Mouse (Mus musculus) kidney, embryonic 15.5 days (tissue): ENCODE data around the gene Tlx3. TPM values are rescaled to one million over a fixed set of nuclear protein-coding genes. Genes with fewer than 3 reads are reported as not detected.

Experiments
- ATAC-seq: fragments of 200-750 bp; cut with Nextera tagmentation; replicated peaks from 2 replicates; pipeline ENCODE4 v1.8.0; 2017; ENCODE audit warnings: moderate TSS enrichment; ENCODE audit not compliant: low FRiP score
- H3K27ac ChIP-seq: fragments of 300-500 bp; sonication (generic); 2 replicates; pipeline ENCODE4 v1.5.1; 2015; ENCODE audit warnings: mild to moderate bottlenecking, inconsistent platforms
- H3K27me3 ChIP-seq: fragments of 300-500 bp; sonication (generic); 2 replicates; pipeline ENCODE4 v1.6.1; 2015; ENCODE audit warnings: inconsistent platforms
- H3K36me3 ChIP-seq: fragments of 300-500 bp; sonication (generic); 2 replicates; pipeline ENCODE4 v1.6.1; 2015; ENCODE audit warnings: inconsistent platforms
- H3K4me1 ChIP-seq: fragments of 300-500 bp; sonication (generic); 2 replicates; pipeline ENCODE4 v1.6.1; 2015; ENCODE audit warnings: inconsistent platforms
- H3K4me2 ChIP-seq: fragments of 300-500 bp; sonication (generic); 2 replicates; pipeline ENCODE4 v1.6.1; 2015; ENCODE audit warnings: moderate library complexity, mild to moderate bottlenecking, inconsistent platforms
- H3K4me3 ChIP-seq: fragments of 300-500 bp; sonication (generic); replicated peaks from 2 replicates; pipeline ENCODE4 v1.5.1; 2015; ENCODE audit warnings: mild to moderate bottlenecking, inconsistent platforms
- H3K9ac ChIP-seq: fragments of 300-500 bp; sonication (generic); 2 replicates; pipeline ENCODE4 v1.6.1; 2015; ENCODE audit warnings: mild to moderate bottlenecking, inconsistent platforms
- H3K9me3 ChIP-seq: fragments of 300-500 bp; sonication (generic); replicated peaks from 2 replicates; pipeline ENCODE4 v1.6.1; 2016; ENCODE audit warnings: inconsistent platforms
- WGBS: fragments of 180-500 bp; shearing (Covaris S2); methylation state at CpG from one replicate; pipeline ENCODE4 v1.1.7; 2015; ENCODE audit warnings: mixed read lengths; 5-methylcytosine and 5-hydroxymethylcytosine counted together
- polyA plus RNA-seq: library from polyadenylated mRNA; unstranded; fragments of >200 nt; fragmentation: Nextera tagmentation; extraction: Ambion mirVana; gene quantifications from 2 replicates; pipeline ENCODE4 v1.2.1, GENCODE M21; 2015

The Tlx3 gene
- polyA plus RNA-seq, 1 experiment from 2014 or later, result 0.30 TPM

GRCm38 (mm10) chr11:33159741-33160140 is 43.6 kb downstream of the Tlx3 start:
- Histone ChIP-seq H3K4me3 (no peak overlapping the region), H3K27me3 (no peaks in the 10 kb centered on the region), H3K4me1 (peaks cover 19% of the 10 kb centered on the region), H3K27ac (no peak overlapping the region), H3K9ac (no peak overlapping the region), H3K36me3 (peaks cover 62% of the 10 kb centered on the region), H3K4me2 (no peak overlapping the region), H3K9me3 (no peaks in the 10 kb centered on the region)
- no peak for ATAC-seq
- WGBS, result 87% methylated on average over 3 of the region's 3 CpGs

GRCm38 (mm10) chr11:33157453-33158196 is 45.8 kb downstream of the Tlx3 start:
- H3K36me3 ChIP-seq, result peaks cover 81% of the 10 kb centered on the region
- no peak overlapping the region for H3K4me2 ChIP-seq
- H3K27me3 ChIP-seq, result no peaks in the 10 kb centered on the region
- peaks cover 19% of the 10 kb centered on the region for H3K4me1 ChIP-seq
- no peak overlapping the region for H3K27ac ChIP-seq
- no peak overlapping the region for H3K4me3 ChIP-seq
- no peaks in the 10 kb centered on the region for H3K9me3 ChIP-seq
- no peak overlapping the region for H3K9ac ChIP-seq
- WGBS, result 74% methylated on average over 2 of the region's 2 CpGs
- ATAC-seq, result no peak

DNA sequence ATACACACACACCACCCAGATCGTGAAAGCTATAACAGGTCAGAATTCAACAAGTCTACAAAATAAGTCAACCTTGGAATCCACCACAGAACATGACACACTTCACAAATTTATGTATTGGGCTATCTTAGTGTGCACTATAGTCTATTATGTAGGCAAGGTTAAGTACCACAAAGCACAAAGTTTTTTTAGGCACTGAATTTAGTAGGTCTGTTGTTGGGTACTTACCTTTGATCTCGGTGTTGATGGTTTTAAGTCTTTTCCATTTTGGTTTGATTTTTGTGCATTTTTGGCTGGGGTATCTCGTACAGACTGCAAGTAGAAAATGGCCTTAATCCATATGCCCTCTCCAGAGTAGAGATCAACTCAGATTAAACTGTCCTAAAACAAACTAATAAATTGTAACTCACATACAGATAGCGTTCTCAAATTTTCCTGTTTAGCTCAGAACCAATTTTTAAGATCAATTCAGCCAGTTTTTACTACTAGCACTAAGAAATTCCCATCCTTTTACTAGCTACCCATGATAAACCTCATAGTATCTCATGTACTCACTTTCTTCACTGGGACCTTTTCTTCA is 46.9 kb downstream of the Tlx3 start:
- H3K4me2 ChIP-seq, result no peak overlapping the region
- H3K27ac ChIP-seq, result no peak overlapping the region
- H3K4me1 ChIP-seq, result peaks cover 19% of the 10 kb centered on the region
- H3K27me3 ChIP-seq, result no peaks in the 10 kb centered on the region
- no peaks in the 10 kb centered on the region for H3K9me3 ChIP-seq
- no peak for ATAC-seq
- no peak overlapping the region for H3K4me3 ChIP-seq
- no peak overlapping the region for H3K9ac ChIP-seq
- peaks cover 88% of the 10 kb centered on the region for H3K36me3 ChIP-seq
- 76% methylated on average over 4 of the region's 4 CpGs for WGBS

GRCm38 (mm10) chr11:33154459-33154858 is 48.9 kb downstream of the Tlx3 start:
- peaks cover 89% of the 10 kb centered on the region for H3K36me3 ChIP-seq

GRCm38 (mm10) chr11:33152997-33153396 is 50.4 kb downstream of the Tlx3 start:
- H3K4me1 ChIP-seq, result peaks cover 13% of the 10 kb centered on the region
- H3K4me3 ChIP-seq, result no peak overlapping the region
- H3K4me2 ChIP-seq, result no peak overlapping the region
- H3K9me3 ChIP-seq, result no peaks in the 10 kb centered on the region
- no peak for ATAC-seq
- H3K27me3 ChIP-seq, result no peaks in the 10 kb centered on the region
- H3K9ac ChIP-seq, result no peak overlapping the region
- WGBS, result 85% methylated on average over 1 of the region's 1 CpGs
- H3K27ac ChIP-seq, result no peak overlapping the region
- H3K36me3 ChIP-seq, result peaks cover 76% of the 10 kb centered on the region

More at GRCm38 (mm10) chr11:33154459-33154858, 48.9 kb downstream of the Tlx3 start:
- no peak overlapping the region for H3K27ac ChIP-seq
- 87% methylated on average over 3 of the region's 3 CpGs for WGBS
- H3K9me3 ChIP-seq, result no peaks in the 10 kb centered on the region
- no peaks in the 10 kb centered on the region for H3K27me3 ChIP-seq
- H3K4me3 ChIP-seq, result no peak overlapping the region
- H3K4me1 ChIP-seq, result peaks cover 7% of the 10 kb centered on the region
- no peak overlapping the region for H3K9ac ChIP-seq
- ATAC-seq, result no peak
- H3K4me2 ChIP-seq, result no peak overlapping the region

DNA sequence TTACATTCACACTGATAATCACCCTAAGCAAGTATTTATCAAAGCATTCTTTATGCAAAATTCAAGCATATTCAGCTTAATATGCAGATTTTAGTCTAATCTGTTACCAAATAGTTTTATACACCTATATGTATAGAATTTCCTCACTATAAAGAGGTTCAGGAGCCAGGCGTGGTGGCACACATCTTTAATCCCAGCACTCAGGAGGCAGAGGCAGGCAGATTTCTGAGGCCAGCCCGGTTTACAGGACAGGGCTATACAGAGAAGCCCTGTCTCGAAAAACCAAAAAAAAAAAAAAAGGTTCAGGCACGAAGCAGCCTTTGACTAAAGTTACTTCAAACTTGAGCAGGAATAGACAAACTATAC is 51.6 kb downstream of the Tlx3 start:
- Histone ChIP-seq H3K9ac (no peak overlapping the region), H3K27ac (no peak overlapping the region), H3K36me3 (peaks cover 66% of the 10 kb centered on the region), H3K27me3 (peaks cover 4% of the 10 kb centered on the region), H3K4me2 (no peak overlapping the region), H3K9me3 (no peaks in the 10 kb centered on the region), H3K4me1 (peaks cover 25% of the 10 kb centered on the region), H3K4me3 (no peak overlapping the region)
- no peak for ATAC-seq
- 83% methylated on average over 4 of the region's 4 CpGs for WGBS

GRCm38 (mm10) chr11:33151128-33151779 is 52.1 kb downstream of the Tlx3 start:
- no peak overlapping the region for H3K27ac ChIP-seq
- peaks cover 25% of the 10 kb centered on the region for H3K4me1 ChIP-seq
- ATAC-seq, result no peak
- H3K9me3 ChIP-seq, result no peaks in the 10 kb centered on the region
- no peak overlapping the region for H3K4me2 ChIP-seq
- H3K4me3 ChIP-seq, result no peak overlapping the region
- H3K27me3 ChIP-seq, result peaks cover 8% of the 10 kb centered on the region
- H3K9ac ChIP-seq, result no peak overlapping the region
- peaks cover 61% of the 10 kb centered on the region for H3K36me3 ChIP-seq
- WGBS, result 77% methylated on average over 3 of the region's 3 CpGs

Other genes starting within 250 kb of the Tlx3 start
- 2.5 and 4.3 TPM in 2 replicates for gene Fgf18, start 56.2 kb downstream of the Tlx3 start, polyA plus RNA-seq
- 1,128 and 1,268 TPM in 2 replicates for gene Npm1, start 40.4 kb downstream of the Tlx3 start, polyA plus RNA-seq
- gene Gm12117, start 73.1 kb upstream of the Tlx3 start, polyA plus RNA-seq, result not detected in 2 replicates